In genomic region chr8:80969423-80969822, GRCm38 (mm10) we compare ENCODE assay signal across 17 mouse cellular contexts.
"Had no signal": no experiment of that assay in that cellular context is flagged by ENCODE, and none has a peak within 500 bp of the region (broad histone marks: within the 10 kb centered on the region; RNA-seq: fewer than 3 reads in every experiment).

No protein-coding gene starts in this region.

- ATAC-seq: liver, postnatal 0 days; midbrain, embryonic 16.5 days had no signal

- H3K27me3 ChIP-seq: liver, embryonic 15.5 days; midbrain, embryonic 12.5 days; neural tube, embryonic 12.5 days; stomach, embryonic 15.5 days had no signal

- H3K36me3 ChIP-seq: liver, embryonic 15.5 days; midbrain, embryonic 10.5 days; midbrain, embryonic 12.5 days; neural tube, embryonic 12.5 days; stomach, embryonic 15.5 days had no signal

- H3K4me1 ChIP-seq: liver, embryonic 15.5 days; midbrain, embryonic 10.5 days; midbrain, embryonic 12.5 days; neural tube, embryonic 12.5 days; stomach, embryonic 15.5 days had no signal

- H3K9ac ChIP-seq: liver, embryonic 15.5 days; liver, postnatal 0 days; lung, embryonic 14.5 days; midbrain, embryonic 12.5 days; neural tube, embryonic 12.5 days; stomach, embryonic 15.5 days had no signal

- DNase-seq: liver, postnatal 0 days; lung, embryonic 14.5 days; lung, postnatal 10 days; lung, postnatal 4 days; midbrain, embryonic 14.5 days; right cerebral cortex, postnatal 14 days; thymus, adult 18-20 months; thymus, postnatal 14 days; thymus, postnatal 36 days had no signal

- H3K27ac ChIP-seq: liver, embryonic 15.5 days; midbrain, embryonic 10.5 days; midbrain, embryonic 12.5 days; neural tube, embryonic 12.5 days; stomach, embryonic 15.5 days; stomach, postnatal 0 days had no signal

- H3K4me3 ChIP-seq: liver, embryonic 15.5 days; midbrain, embryonic 10.5 days; midbrain, embryonic 12.5 days; myocyte; neural tube, embryonic 12.5 days; stomach, embryonic 15.5 days had no signal
